Mouse (Mus musculus) ES-E14 (cell line): ENCODE data around the gene Cul1.
A peak's percentile ranks its signal among the peaks of the same experiment; 100 is the strongest.

Experiments
- CHD2 ChIP-seq: IDR thresholded peaks from 2 replicates; pipeline ENCODE4 v1.6.1; 2014; ENCODE audit warnings: mild to moderate bottlenecking, low read depth, low read length, inconsistent platforms
- HCFC1 ChIP-seq: IDR thresholded peaks from 2 replicates; pipeline ENCODE4 v1.6.1; 2012; ENCODE audit warnings: low read length, inconsistent platforms, borderline replicate concordance; ENCODE audit not compliant: insufficient read depth
- MAFK ChIP-seq: IDR thresholded peaks from 2 replicates; pipeline ENCODE4 v1.6.1; 2014; ENCODE audit warnings: mild to moderate bottlenecking, low read depth, low read length, inconsistent platforms; ENCODE audit not compliant: insufficient read depth
- ZC3H11A ChIP-seq: IDR thresholded peaks from 2 replicates; pipeline ENCODE4 v1.6.1; 2012; ENCODE audit warnings: low read depth, mild to moderate bottlenecking, inconsistent platforms, low read length, borderline replicate concordance
- ZNF384 ChIP-seq: IDR thresholded peaks from 2 replicates; pipeline ENCODE4 v1.6.1; 2012; ENCODE audit warnings: low read depth, low read length, inconsistent platforms

DNA sequence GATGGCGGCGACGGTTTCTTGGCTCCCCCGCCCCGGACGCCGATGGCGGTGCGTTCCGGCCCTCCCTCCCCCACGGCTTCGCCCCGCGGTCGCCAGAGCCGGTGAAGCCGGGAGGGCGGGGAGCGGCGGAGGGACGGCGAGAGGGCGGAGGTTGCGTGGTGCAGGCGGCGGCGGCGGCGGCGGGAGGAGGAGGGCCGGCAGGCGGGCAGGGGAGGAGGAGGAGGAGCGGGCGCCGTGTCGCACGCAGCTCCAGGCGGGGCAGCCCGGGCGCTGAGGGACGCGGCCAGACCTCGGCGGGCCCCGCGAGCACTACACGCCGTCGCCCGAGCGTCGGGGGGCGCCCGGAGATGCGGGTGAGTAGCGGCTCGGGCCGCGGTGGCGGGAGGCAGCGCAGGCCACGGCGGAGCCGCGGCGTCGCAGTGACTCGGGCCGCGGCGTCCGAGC is 955 bp downstream of the Cul1 start:
- TF ChIP-seq MAFK (no peak), ZNF384 (no peak), HCFC1 (0 out of 2 replicates have a peak, but pooled peaks have one; percentile 22), CHD2 (no peak), ZC3H11A (no peak)
